Mouse (Mus musculus) E14TG2a.4 (cell line): ENCODE results near the gene B3gnt2.

Experiments used
- H3K27me3 ChIP-seq: 2 replicates; pipeline ENCODE4 v1.6.1; 2014; ENCODE audit warnings: low read length, control low read depth; ENCODE audit not compliant: insufficient read depth
- H3K36me3 ChIP-seq: 2 replicates; pipeline ENCODE4 v1.6.1; 2014; ENCODE audit warnings: low read length, control low read depth; ENCODE audit not compliant: insufficient read depth
- H3K4me1 ChIP-seq: replicated peaks from 2 replicates; pipeline ENCODE4 v1.6.1; 2014; ENCODE audit warnings: low read depth, low read length, control low read depth
- H3K4me3 ChIP-seq: replicated peaks from 2 replicates; pipeline ENCODE4 v1.5.1; 2014; ENCODE audit warnings: mild to moderate bottlenecking, low read length
- H3K9me3 ChIP-seq: 2 replicates; pipeline ENCODE4 v1.6.1; 2014; ENCODE audit warnings: low read length, control low read depth
- CTCF ChIP-seq: conservative IDR thresholded peaks from 2 replicates; pipeline ENCODE4 v1.5.1; 2014; ENCODE audit warnings: low read length
- NANOG ChIP-seq: IDR thresholded peaks from 2 replicates; pipeline ENCODE4 v1.6.1; 2014; ENCODE audit warnings: borderline replicate concordance, low read length, mixed read lengths
- POU5F1 ChIP-seq: IDR thresholded peaks from 2 replicates; pipeline ENCODE4 v1.6.1; 2014; ENCODE audit warnings: low read length, borderline replicate concordance

B3gnt2 gene

GRCm38 (mm10) chr11:22891242-22891641 lies 30.5 kb upstream of the B3gnt2 start:
- H3K4me1 ChIP-seq: 0 out of 2 replicates have a peak, but pooled peaks cover 3% of the 10 kb centered on the region
- H3K27me3 ChIP-seq: no peaks in the 10 kb centered on the region
- no peak for TF ChIP-seq NANOG
- no peak for TF ChIP-seq POU5F1
- no peak for TF ChIP-seq CTCF
- peaks cover 5% of the 10 kb centered on the region; the same call in 1 of the 2 replicates for H3K9me3 ChIP-seq
- H3K4me3 ChIP-seq: no peak overlapping the region
- H3K36me3 ChIP-seq: no peaks in the 10 kb centered on the region

- Histone ChIP-seq H3K4me1 (no peaks in the 10 kb centered on the region), H3K4me3 (no peak overlapping the region), H3K9me3 (peaks cover 5% of the 10 kb centered on the region; the same call in 1 of the 2 replicates), H3K27me3 (no peaks in the 10 kb centered on the region), H3K36me3 (no peaks in the 10 kb centered on the region)
- no peak for TF ChIP-seq NANOG
- no peak for TF ChIP-seq CTCF
- TF ChIP-seq POU5F1: no peak
These were observed 28.5 kb upstream of the B3gnt2 start for GRCm38 (mm10) chr11:22889224-22889623.

- TF ChIP-seq NANOG (no peak), CTCF (no peak), POU5F1 (no peak)
- Histone ChIP-seq H3K4me1 (no peaks in the 10 kb centered on the region), H3K36me3 (no peaks in the 10 kb centered on the region), H3K9me3 (peaks cover 2% of the 10 kb centered on the region; the same call in 1 of the 2 replicates), H3K27me3 (no peaks in the 10 kb centered on the region), H3K4me3 (no peak overlapping the region)
These were observed 26.2 kb upstream of the B3gnt2 start for GRCm38 (mm10) chr11:22886991-22887390.

DNA sequence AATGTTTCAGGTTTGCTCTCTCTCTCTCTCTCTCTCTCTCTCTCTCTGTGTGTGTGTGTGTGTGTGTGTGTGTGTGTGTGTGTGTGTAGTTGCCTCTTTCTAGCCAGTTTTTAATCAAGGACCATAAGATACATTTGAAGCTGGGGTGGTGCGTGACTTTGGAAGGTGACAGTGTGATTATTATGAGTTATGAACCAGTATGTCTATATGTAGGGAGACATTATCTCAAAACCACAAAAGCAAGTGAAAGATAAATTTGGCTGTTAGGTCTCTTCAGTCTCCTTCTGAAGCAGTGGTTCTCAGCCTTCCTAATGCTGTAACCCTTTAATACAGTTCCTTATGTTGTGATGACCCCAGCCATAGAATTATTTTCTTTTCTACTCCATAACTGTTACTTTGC lies 24.6 kb upstream of the B3gnt2 start:
- no peaks in the 10 kb centered on the region for H3K27me3 ChIP-seq
- H3K9me3 ChIP-seq: no peaks in the 10 kb centered on the region
- peaks cover 4% of the 10 kb centered on the region for H3K4me1 ChIP-seq
- H3K36me3 ChIP-seq: no peaks in the 10 kb centered on the region
- TF ChIP-seq NANOG (no peak), CTCF (no peak)
- no peak overlapping the region for H3K4me3 ChIP-seq

GRCm38 (mm10) chr11:22883676-22884075 lies 22.9 kb upstream of the B3gnt2 start:
- TF ChIP-seq POU5F1 (no peak), NANOG (no peak), CTCF (no peak)
- peaks cover 14% of the 10 kb centered on the region for H3K4me1 ChIP-seq
- H3K27me3 ChIP-seq: 0 out of 2 replicates have a peak, but pooled peaks cover 3% of the 10 kb centered on the region
- H3K36me3 ChIP-seq: no peaks in the 10 kb centered on the region
- no peaks in the 10 kb centered on the region for H3K9me3 ChIP-seq
- no peak overlapping the region for H3K4me3 ChIP-seq

DNA sequence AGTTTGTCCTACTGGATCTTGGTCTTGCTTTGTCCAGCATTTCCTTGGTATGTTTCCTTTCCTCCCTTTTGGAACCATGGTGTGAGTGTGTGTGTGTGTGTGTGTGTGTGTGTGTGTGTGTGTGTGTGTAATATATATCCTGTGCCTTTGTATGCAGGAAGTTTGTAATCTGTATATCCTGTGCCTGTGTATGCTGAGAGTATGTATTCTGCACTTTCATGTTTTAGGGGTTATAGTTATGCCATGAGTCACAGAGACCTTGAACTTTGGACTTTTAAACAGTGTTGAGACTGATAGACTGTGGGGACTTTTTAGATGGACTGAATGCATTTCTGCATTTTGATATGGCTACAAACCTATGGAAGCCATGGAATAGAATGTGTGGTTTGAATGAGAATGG lies 22.2 kb upstream of the B3gnt2 start:
- no peak overlapping the region for H3K4me3 ChIP-seq
- no peak for TF ChIP-seq NANOG
- no peak for TF ChIP-seq CTCF
- no peak for TF ChIP-seq POU5F1
- H3K9me3 ChIP-seq: no peaks in the 10 kb centered on the region
- H3K27me3 ChIP-seq: 0 out of 2 replicates have a peak, but pooled peaks cover 3% of the 10 kb centered on the region
- no peaks in the 10 kb centered on the region for H3K36me3 ChIP-seq
- peaks cover 14% of the 10 kb centered on the region for H3K4me1 ChIP-seq

DNA sequence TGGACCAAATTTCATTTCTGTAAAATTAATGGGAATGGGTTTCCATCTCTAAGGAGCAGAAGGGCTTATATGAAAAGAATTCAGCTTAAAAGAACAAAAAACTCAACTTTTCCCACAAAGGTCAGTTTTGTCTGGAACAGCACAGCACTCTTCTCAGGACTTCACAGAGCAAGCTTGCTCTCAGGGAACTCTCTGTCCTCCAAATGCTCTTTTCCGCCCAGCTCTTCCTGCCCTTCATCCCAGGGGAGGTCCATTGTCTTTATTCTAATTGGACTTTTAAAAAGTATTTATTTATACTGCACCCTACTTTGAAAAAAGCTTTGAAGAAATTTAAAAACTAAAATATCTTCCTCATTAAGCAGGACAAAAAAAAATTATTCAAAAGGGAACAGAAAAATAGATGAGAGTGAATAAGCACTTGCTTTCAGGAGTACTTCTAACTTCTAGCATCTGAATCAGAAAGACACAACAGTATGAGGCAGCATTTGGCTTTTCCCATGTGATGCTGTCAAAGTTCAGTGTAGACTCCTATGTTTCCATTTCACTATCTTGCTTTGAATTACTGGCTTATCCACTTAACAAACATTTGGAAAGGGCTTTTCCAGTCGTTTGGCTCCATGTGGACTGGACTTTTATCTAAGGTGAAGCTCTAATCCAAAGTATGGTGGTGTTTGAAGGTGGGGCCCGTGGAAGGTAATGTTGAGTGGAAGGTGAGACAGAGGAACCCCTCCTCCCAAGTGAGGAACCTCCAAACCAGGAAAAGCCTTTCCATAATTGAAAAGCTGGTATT lies 19.8 kb upstream of the B3gnt2 start:
- no peaks in the 10 kb centered on the region for H3K36me3 ChIP-seq
- TF ChIP-seq CTCF (no peak), POU5F1 (no peak), NANOG (no peak)

DNA sequence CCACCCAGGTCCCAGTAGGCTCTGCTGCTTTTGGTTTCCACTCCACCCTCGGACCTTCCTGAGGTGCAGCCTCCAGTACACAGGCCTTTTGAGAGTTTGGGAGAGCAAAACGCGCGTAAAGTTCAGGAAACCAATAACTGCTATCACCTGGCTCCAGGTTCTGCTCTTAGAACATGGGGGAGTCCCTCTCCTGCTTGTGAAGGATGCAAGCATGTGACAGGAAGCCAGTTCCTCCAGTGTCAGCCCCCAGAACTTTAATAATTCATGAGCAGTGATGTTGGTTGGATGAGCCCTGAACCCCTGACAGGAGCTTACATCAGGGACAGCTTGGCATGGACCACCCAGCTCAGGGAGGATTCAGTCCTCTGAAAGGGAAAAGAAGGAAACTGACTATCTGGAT lies 18.9 kb upstream of the B3gnt2 start:
- H3K4me3 ChIP-seq: no peak overlapping the region
- no peaks in the 10 kb centered on the region for H3K9me3 ChIP-seq
- no peak for TF ChIP-seq CTCF
- TF ChIP-seq NANOG: no peak
- no peak for TF ChIP-seq POU5F1
- 0 out of 2 replicates have a peak, but pooled peaks cover 3% of the 10 kb centered on the region for H3K27me3 ChIP-seq
- no peaks in the 10 kb centered on the region for H3K36me3 ChIP-seq
- peaks cover 14% of the 10 kb centered on the region for H3K4me1 ChIP-seq

More for the DNA sequence above, 19.8 kb upstream of the B3gnt2 start:
- no peaks in the 10 kb centered on the region for H3K9me3 ChIP-seq
- H3K4me1 ChIP-seq: peaks cover 14% of the 10 kb centered on the region
- H3K4me3 ChIP-seq: no peak overlapping the region
- H3K27me3 ChIP-seq: 0 out of 2 replicates have a peak, but pooled peaks cover 3% of the 10 kb centered on the region
